Mouse (Mus musculus): ENCODE results near the gene 1700125H20Rik. TPM values are rescaled to one million over a fixed set of nuclear protein-coding genes. Genes with fewer than 3 reads are reported as not detected.
"Not testable (repeated sequence)": the region's sequence is repeated elsewhere in the genome, so short reads cannot be mapped to it uniquely, and the experiment has no call there.

The 1700125H20Rik gene
- polyA plus RNA-seq, 1 experiment from 2014 or later: 1.9 TPM

DNA sequence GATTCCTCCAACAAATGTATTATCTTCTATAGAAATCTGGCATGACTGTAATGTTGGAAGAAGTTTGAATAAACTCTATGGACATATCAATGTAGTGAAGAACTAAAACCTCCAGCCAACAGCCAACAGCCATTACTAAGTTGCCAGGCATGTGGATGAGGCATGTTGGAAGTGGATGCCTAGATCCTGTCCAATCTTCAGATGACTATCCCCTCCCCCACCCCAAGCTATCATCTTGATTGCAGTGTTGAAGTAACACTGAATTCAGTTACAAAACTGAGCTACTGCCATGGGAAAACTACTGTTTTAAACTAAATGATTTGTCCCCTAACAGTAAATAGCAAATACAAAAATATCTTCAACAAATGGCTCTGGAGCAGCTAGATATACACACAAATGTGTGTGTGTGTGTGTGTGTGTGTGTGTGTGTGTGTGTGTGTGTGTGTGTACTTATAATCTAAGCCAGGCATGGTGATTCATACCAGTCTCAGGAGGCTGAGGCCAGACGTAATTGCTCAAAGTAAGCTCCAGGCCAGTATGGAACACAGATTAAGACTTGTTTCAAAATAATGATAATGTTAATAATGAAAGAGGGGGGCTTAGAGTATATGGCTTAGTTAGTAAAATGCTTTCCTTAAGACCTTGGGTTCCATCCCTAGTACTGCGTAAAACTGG lies 17.8 kb upstream of the 1700125H20Rik start:
- DNase-seq (ENCODE audit: low spot score) (no peak), ATAC-seq (ENCODE audit: low FRiP score) (no peak)
- Histone ChIP-seq H3K4me1 (replicated peaks; ENCODE audit: control insufficient read depth, insufficient read depth, low read length) (no peaks in the 10 kb centered on the region), H3K27ac (no peak overlapping the region), H3K27me3 (ENCODE audit: control insufficient read depth, insufficient read depth, low read length) (no peaks in the 10 kb centered on the region), H3K4me3 (replicated peaks; ENCODE audit: low read length) (no peak overlapping the region), H3K4me2 (replicated peaks) (no peak overlapping the region), H3K36me3 (replicated peaks; ENCODE audit: control insufficient read depth, insufficient read depth) (no peaks in the 10 kb centered on the region), H3K9me3 (ENCODE audit: control insufficient read depth, low read length) (no peaks in the 10 kb centered on the region), H3K9ac (no peak overlapping the region)
- WGBS: 92% methylated on average over 2 of the region's 2 CpGs

DNA sequence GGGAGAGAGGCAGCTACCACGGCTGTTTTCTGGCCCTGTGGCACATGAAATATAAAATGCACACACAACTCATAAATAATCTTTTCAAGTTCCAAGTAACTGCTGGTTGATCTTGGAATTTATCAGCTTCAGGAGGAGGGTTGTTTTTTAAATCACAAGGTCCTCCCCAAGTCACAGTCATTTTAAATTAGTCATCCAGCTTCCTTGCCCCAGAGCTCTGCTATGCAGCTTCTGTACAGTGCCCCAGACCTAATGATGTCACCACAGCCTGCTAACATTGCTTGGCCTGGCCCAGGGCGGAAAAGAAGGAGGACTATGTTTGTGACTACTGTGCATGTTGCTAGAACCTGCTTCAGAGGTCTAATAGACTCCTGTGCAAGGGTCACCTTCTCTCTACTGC lies 12.9 kb upstream of the 1700125H20Rik start:
- Histone ChIP-seq H3K4me2 (replicated peaks) (no peak overlapping the region), H3K27me3 (ENCODE audit: control insufficient read depth, insufficient read depth, low read length) (no peaks in the 10 kb centered on the region), H3K9me3 (ENCODE audit: control insufficient read depth, low read length) (no peaks in the 10 kb centered on the region), H3K27ac (no peak overlapping the region), H3K9ac (no peak overlapping the region), H3K4me1 (replicated peaks; ENCODE audit: control insufficient read depth, insufficient read depth, low read length) (no peaks in the 10 kb centered on the region), H3K36me3 (replicated peaks; ENCODE audit: control insufficient read depth, insufficient read depth) (no peaks in the 10 kb centered on the region), H3K4me3 (replicated peaks; ENCODE audit: low read length) (no peak overlapping the region)
- WGBS: 73% methylated on average over 2 of the region's 2 CpGs
- no peak for ATAC-seq (ENCODE audit: low FRiP score)
- no peak for DNase-seq (ENCODE audit: low spot score)

DNA sequence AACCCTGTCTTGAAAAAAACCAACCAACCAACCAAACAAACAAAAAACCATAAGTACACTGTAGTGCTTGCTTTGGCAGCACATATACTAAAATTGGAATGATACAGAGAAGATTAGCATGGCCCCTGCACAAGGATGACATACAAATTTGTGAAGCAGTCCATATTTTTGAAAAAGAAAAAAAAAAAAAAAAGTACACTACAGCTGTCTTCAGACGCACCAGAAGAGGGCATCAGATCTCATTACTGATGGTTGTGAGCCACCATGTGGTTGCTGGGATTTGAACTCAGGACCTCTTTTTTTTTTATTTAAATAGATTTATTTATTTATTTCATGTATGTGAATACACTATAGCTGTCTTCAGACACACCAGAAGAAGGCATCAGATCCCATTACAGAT lies 7.2 kb upstream of the 1700125H20Rik start:
- H3K4me1 ChIP-seq (replicated peaks; ENCODE audit: control insufficient read depth, insufficient read depth, low read length); H3K36me3 ChIP-seq (replicated peaks; ENCODE audit: control insufficient read depth, insufficient read depth); H3K27ac ChIP-seq; H3K9me3 ChIP-seq (ENCODE audit: control insufficient read depth, low read length); ATAC-seq (ENCODE audit: low FRiP score); DNase-seq (ENCODE audit: low spot score); H3K4me3 ChIP-seq (replicated peaks; ENCODE audit: low read length); H3K9ac ChIP-seq; H3K4me2 ChIP-seq (replicated peaks); H3K27me3 ChIP-seq (ENCODE audit: control insufficient read depth, insufficient read depth, low read length): not testable (repeated sequence)
- 100% methylated on average over 1 of the region's 1 CpGs for WGBS

DNA sequence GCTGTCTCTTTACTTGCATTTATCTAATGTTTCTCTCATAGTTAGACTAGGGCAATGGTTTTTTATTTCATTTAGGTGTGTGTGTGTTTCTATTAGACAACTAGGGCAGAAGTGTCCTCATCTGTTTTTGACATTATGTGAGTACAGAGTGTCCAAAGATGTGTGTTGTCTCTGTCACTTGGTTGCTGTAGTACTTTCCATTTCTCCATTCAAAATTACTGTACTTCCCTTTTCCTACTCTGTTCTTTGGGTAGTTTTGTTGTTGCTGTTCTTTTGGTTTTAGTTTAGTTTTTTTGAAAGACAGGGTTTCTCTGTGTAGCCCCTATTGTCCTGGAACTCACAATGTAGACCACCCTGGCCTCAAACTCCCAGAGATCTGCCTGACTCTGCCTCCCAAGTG lies 5.8 kb upstream of the 1700125H20Rik start:
- no peaks in the 10 kb centered on the region for H3K9me3 ChIP-seq (ENCODE audit: control insufficient read depth, low read length)
- DNase-seq (ENCODE audit: low spot score) (no peak), ATAC-seq (ENCODE audit: low FRiP score) (no peak)
- H3K27ac ChIP-seq: no peak overlapping the region
- H3K36me3 ChIP-seq (replicated peaks; ENCODE audit: control insufficient read depth, insufficient read depth): no peaks in the 10 kb centered on the region
- H3K4me3 ChIP-seq (replicated peaks; ENCODE audit: low read length): no peak overlapping the region
- H3K27me3 ChIP-seq (ENCODE audit: control insufficient read depth, insufficient read depth, low read length): no peaks in the 10 kb centered on the region
- no peak overlapping the region for H3K4me2 ChIP-seq (replicated peaks)
- H3K9ac ChIP-seq: no peak overlapping the region
- no peaks in the 10 kb centered on the region for H3K4me1 ChIP-seq (replicated peaks; ENCODE audit: control insufficient read depth, insufficient read depth, low read length)

DNA sequence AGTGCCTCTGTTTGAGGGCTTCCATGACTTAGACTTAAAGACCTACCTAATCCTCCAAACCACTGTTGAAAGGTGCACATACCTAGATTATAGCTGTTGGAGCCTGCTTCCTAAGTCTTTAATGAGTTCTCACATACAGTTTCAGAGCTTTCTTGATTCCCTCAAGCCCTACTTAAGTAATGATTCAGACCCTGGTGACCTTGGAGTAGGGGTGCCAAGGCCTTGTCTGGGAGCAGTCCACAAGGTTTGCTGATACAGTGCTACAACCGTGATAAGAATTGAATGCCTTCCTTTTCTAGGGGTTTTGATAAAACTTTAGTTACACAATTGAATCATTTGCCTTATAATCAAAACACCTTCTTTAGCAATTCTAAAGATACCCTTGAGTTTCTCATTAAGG lies 2.7 kb upstream of the 1700125H20Rik start:
- no peak for DNase-seq (ENCODE audit: low spot score)
- H3K36me3 ChIP-seq (replicated peaks; ENCODE audit: control insufficient read depth, insufficient read depth): no peaks in the 10 kb centered on the region
- H3K4me1 ChIP-seq (replicated peaks; ENCODE audit: control insufficient read depth, insufficient read depth, low read length): peaks cover 9% of the 10 kb centered on the region
- H3K4me3 ChIP-seq (replicated peaks; ENCODE audit: low read length): no peak overlapping the region
- H3K4me2 ChIP-seq (replicated peaks): no peak overlapping the region
- no peaks in the 10 kb centered on the region for H3K27me3 ChIP-seq (ENCODE audit: control insufficient read depth, insufficient read depth, low read length)
- ATAC-seq (ENCODE audit: low FRiP score): no peak
- no peak overlapping the region for H3K27ac ChIP-seq
- H3K9me3 ChIP-seq (ENCODE audit: control insufficient read depth, low read length): no peaks in the 10 kb centered on the region
- WGBS: 92% methylated on average over 1 of the region's 1 CpGs
- no peak overlapping the region for H3K9ac ChIP-seq

DNA sequence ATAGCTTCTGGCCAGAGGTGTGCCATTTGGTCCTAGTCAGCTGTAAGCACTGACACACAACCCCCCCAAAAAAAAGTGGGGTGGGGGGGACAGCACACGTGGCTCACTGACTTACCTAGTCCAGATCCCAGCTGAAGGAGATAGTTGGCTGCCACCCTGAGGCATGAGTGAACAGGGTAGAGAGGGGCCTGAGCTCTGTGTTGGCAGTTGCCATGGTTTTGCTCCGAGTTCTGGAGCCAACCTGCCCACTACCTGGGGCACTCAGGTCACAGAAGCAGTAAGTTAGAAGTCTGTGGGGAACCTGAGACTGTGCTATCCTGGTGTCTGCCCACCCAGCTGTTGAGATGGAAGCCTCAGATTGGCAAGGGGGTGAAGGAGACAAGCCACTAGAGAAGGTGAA lies 629 bp downstream of the 1700125H20Rik start:
- no peaks in the 10 kb centered on the region for H3K27me3 ChIP-seq (ENCODE audit: control insufficient read depth, insufficient read depth, low read length)
- no peak overlapping the region for H3K27ac ChIP-seq
- ATAC-seq (ENCODE audit: low FRiP score) (no peak), DNase-seq (ENCODE audit: low spot score) (no peak)
- H3K9ac ChIP-seq: no peak overlapping the region
- 40% methylated on average over 2 of the region's 2 CpGs for WGBS
- no peak overlapping the region for H3K4me2 ChIP-seq (replicated peaks)
- H3K36me3 ChIP-seq (replicated peaks; ENCODE audit: control insufficient read depth, insufficient read depth): no peaks in the 10 kb centered on the region
- no peaks in the 10 kb centered on the region for H3K9me3 ChIP-seq (ENCODE audit: control insufficient read depth, low read length)
- no peak overlapping the region for H3K4me3 ChIP-seq (replicated peaks; ENCODE audit: low read length)
- H3K4me1 ChIP-seq (replicated peaks; ENCODE audit: control insufficient read depth, insufficient read depth, low read length): peaks cover 9% of the 10 kb centered on the region

DNA sequence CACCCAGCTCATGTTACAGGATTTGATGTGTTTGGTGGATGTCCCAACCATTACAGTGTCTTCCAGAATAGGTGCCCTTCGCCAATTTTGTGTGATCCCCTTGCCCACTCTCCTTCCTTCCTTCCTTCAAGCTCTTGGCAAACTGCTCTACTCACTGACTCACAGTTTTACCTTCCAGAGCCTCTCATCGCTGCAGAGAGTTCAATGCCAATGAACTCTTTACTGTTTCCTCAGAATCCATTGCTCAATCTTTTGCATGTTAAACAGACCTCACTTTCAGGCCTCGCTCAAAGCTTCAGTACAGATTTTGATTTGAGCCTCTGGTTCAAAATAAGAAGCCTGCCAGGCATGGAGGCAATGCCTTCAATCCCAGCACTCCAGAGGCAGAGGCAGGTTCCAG lies 5.7 kb downstream of the 1700125H20Rik start:
- Histone ChIP-seq H3K27me3 (ENCODE audit: control insufficient read depth, insufficient read depth, low read length) (no peaks in the 10 kb centered on the region), H3K36me3 (replicated peaks; ENCODE audit: control insufficient read depth, insufficient read depth) (no peaks in the 10 kb centered on the region), H3K4me3 (replicated peaks; ENCODE audit: low read length) (no peak overlapping the region), H3K9me3 (ENCODE audit: control insufficient read depth, low read length) (no peaks in the 10 kb centered on the region), H3K4me2 (replicated peaks) (no peak overlapping the region), H3K4me1 (replicated peaks; ENCODE audit: control insufficient read depth, insufficient read depth, low read length) (no peaks in the 10 kb centered on the region), H3K27ac (no peak overlapping the region), H3K9ac (no peak overlapping the region)
- DNase-seq (ENCODE audit: low spot score) (no peak), ATAC-seq (ENCODE audit: low FRiP score) (no peak)
- WGBS: 85% methylated on average over 3 of the region's 3 CpGs

DNA sequence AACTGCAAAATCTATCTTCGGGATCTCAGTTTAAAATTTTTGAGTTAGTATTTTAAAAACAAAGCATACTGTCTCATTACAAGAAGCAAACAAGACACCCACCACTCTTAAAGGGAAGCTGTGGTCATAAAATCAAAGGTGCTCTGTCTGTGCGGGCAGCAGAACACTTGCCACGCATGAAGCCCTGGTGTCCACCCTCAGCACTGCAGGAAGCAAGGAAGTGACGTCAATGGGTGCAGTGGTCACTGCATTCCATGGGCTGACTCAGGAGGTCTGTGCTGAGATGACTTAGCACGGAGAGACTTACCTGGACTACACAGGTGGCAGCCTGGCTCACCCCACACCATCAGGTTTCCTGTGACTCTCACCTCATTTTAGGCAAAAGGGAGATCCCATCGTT lies 7.6 kb downstream of the 1700125H20Rik start:
- Histone ChIP-seq H3K4me2 (replicated peaks) (no peak overlapping the region), H3K36me3 (replicated peaks; ENCODE audit: control insufficient read depth, insufficient read depth) (no peaks in the 10 kb centered on the region), H3K4me3 (replicated peaks; ENCODE audit: low read length) (no peak overlapping the region), H3K9me3 (ENCODE audit: control insufficient read depth, low read length) (no peaks in the 10 kb centered on the region), H3K27me3 (ENCODE audit: control insufficient read depth, insufficient read depth, low read length) (no peaks in the 10 kb centered on the region), H3K9ac (no peak overlapping the region), H3K4me1 (replicated peaks; ENCODE audit: control insufficient read depth, insufficient read depth, low read length) (no peaks in the 10 kb centered on the region), H3K27ac (no peak overlapping the region)
- DNase-seq (ENCODE audit: low spot score) (no peak), ATAC-seq (ENCODE audit: low FRiP score) (no peak)
- 83% methylated on average over 6 of the region's 6 CpGs for WGBS

DNA sequence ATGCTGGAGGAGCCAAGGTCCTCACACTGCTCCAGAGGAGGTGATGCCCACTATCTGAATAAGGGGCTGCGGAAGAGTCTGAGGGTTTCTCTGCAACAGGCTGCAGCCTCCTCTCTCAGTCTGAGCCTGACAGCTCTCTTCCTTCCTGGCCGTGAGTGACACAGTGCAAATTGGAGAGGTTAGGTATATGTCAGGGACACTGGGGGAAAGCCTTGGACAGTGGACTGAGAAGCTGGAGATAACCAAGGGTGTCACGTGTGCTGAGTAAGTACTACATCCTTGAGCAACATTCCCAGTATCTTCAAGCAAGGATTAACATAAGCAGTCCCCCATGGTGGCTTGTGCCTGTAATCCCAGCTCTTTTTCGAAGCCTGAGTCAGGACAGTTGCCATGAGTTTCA lies 8.2 kb downstream of the 1700125H20Rik start:
- Histone ChIP-seq H3K4me2 (replicated peaks) (no peak overlapping the region), H3K4me1 (replicated peaks; ENCODE audit: control insufficient read depth, insufficient read depth, low read length) (0 out of 2 replicates have a peak, but pooled peaks cover 4% of the 10 kb centered on the region), H3K36me3 (replicated peaks; ENCODE audit: control insufficient read depth, insufficient read depth) (no peaks in the 10 kb centered on the region), H3K27me3 (ENCODE audit: control insufficient read depth, insufficient read depth, low read length) (no peaks in the 10 kb centered on the region), H3K4me3 (replicated peaks; ENCODE audit: low read length) (no peak overlapping the region), H3K27ac (no peak overlapping the region), H3K9me3 (ENCODE audit: control insufficient read depth, low read length) (no peaks in the 10 kb centered on the region), H3K9ac (no peak overlapping the region)
- ATAC-seq (ENCODE audit: low FRiP score) (no peak), DNase-seq (ENCODE audit: low spot score) (no peak)
- 81% methylated on average over 4 of the region's 4 CpGs for WGBS

Measured in hindbrain, embryonic 14.5 days (tissue).